Mouse (Mus musculus): ENCODE data around the gene Sfxn4. TPM values are rescaled to one million over a fixed set of nuclear protein-coding genes. Genes with fewer than 3 reads are reported as not detected.

Gene Sfxn4
- total and polyA plus RNA-seq, 2 experiments from 2014 or later = 6.3 to 7.7 TPM

DNA sequence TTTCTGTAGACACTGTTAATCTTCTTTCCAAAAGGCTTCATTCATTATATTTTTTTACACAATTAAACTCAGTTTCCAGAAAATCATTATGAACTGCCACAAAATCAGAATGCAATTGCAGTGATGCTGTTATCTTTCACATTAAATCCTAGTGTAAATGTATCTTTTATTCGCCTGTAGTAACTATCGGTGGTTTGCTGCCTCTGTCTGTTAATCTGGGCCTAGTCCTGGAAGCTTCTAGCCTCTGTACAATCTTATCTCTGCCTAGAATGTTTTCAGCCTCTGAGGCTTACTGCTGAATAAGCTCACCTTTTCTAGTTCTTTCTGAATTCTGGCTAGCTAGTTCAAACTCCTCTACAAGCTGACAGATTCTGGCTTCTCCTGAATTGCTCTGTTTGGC lies 51.4 kb downstream of the Sfxn4 start:
- TF ChIP-seq EP300 (IDR thresholded peaks at IDR 0.05; ENCODE audit: low read depth) (no peak), CTCF (IDR thresholded peaks at IDR 0.05; ENCODE audit: low read depth) (no peak)
- WGBS = 74% methylated on average over 2 of the region's 2 CpGs
- H3K27ac ChIP-seq (ENCODE audit: low read depth) = no peak overlapping the region

DNA sequence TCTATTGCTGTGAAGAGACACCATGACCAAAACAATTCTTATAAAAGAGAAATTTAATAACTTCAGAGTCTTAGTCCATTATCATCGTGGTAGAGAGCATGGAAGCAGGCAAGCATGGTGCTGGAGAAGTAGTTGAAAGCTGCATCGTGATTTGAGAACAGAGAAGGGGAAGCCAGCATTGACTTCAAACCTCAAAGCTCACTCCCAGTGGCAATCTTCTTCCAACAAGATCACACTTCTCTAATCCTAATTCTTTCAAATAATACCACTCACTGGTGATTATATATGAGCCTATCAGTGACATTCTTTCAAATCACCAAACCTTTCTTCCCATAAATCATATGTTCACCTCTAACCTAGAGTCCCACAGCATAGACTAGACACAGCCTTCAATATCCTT lies 56.4 kb downstream of the Sfxn4 start:
- no peak overlapping the region for H3K4me2 ChIP-seq (ENCODE audit: low read depth, low read length)
- no peak overlapping the region for H3K27ac ChIP-seq (ENCODE audit: low read depth)
- TF ChIP-seq CTCF (IDR thresholded peaks at IDR 0.05; ENCODE audit: low read depth) = no peak
- no peak for TF ChIP-seq EP300 (IDR thresholded peaks at IDR 0.05; ENCODE audit: low read depth)
- no peak overlapping the region for H3K9ac ChIP-seq (replicated peaks; ENCODE audit: low read depth, low read length)
- H3K4me3 ChIP-seq (ENCODE audit: low read depth, low read length) = no peak overlapping the region
- H3K27me3 ChIP-seq (ENCODE audit: control insufficient read depth, insufficient read depth, low read length) = no peaks in the 10 kb centered on the region
- no peak for ATAC-seq (ENCODE audit: insufficient read depth, low read depth)
- DNase-seq (ENCODE audit: low spot score) = no peak
- H3K9me3 ChIP-seq (replicated peaks; ENCODE audit: control insufficient read depth, low read length) = no peaks in the 10 kb centered on the region
- no peaks in the 10 kb centered on the region for H3K36me3 ChIP-seq (replicated peaks; ENCODE audit: control insufficient read depth, insufficient read depth, low read length)
- WGBS = 63% methylated on average over 2 of the region's 2 CpGs
- no peaks in the 10 kb centered on the region for H3K4me1 ChIP-seq (ENCODE audit: control insufficient read depth, insufficient read depth)

More for the DNA sequence above, 51.4 kb downstream of the Sfxn4 start:
- H3K4me3 ChIP-seq (ENCODE audit: low read depth, low read length) = no peak overlapping the region
- H3K27me3 ChIP-seq (ENCODE audit: control insufficient read depth, insufficient read depth, low read length) = no peaks in the 10 kb centered on the region
- no peaks in the 10 kb centered on the region for H3K9me3 ChIP-seq (replicated peaks; ENCODE audit: control insufficient read depth, low read length)
- no peak for ATAC-seq (ENCODE audit: insufficient read depth, low read depth)
- no peak overlapping the region for H3K9ac ChIP-seq (replicated peaks; ENCODE audit: low read depth, low read length)
- H3K36me3 ChIP-seq (replicated peaks; ENCODE audit: control insufficient read depth, insufficient read depth, low read length) = peaks cover 4% of the 10 kb centered on the region
- no peak for DNase-seq (ENCODE audit: low spot score)
- no peak overlapping the region for H3K4me2 ChIP-seq (ENCODE audit: low read depth, low read length)
- peaks cover 4% of the 10 kb centered on the region for H3K4me1 ChIP-seq (ENCODE audit: control insufficient read depth, insufficient read depth)

DNA sequence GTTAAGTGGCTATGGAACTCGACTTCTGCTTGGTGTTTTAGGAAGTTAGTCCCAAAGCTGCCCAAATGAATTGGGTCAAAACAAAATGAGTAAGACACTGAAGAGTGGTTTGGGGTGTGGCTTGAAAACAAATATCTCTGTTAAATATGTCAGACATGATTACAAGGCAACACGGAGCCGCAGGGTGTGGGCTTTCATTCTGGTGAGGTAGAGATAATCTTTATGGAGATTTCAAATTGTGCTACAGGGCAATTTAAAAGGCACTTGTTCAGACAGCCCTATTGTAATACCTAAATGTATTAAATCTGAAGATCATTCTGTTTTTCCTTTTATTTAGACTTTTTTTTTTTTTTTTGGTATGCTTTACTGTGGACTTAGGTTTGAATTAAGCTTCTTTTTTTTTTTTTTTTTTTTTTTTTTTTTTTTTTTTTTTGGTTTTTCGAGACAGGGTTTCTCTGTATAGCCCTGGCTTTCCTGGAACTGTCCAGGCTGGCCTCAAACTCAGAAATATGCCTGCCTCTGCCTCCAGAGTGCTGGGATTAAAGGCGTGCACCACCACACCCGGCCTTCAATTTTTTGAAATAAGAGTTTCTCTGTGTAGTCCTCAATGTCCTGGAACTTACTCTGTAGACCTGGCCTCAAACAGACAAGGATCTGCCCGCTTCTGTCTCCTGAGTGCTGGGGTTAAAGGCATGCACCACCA lies 61.3 kb downstream of the Sfxn4 start:
- Histone ChIP-seq H3K4me3 (ENCODE audit: low read depth, low read length) (no peak overlapping the region), H3K27me3 (ENCODE audit: control insufficient read depth, insufficient read depth, low read length) (no peaks in the 10 kb centered on the region), H3K9me3 (replicated peaks; ENCODE audit: control insufficient read depth, low read length) (no peaks in the 10 kb centered on the region), H3K4me1 (ENCODE audit: control insufficient read depth, insufficient read depth) (no peaks in the 10 kb centered on the region), H3K4me2 (ENCODE audit: low read depth, low read length) (no peak overlapping the region), H3K27ac (ENCODE audit: low read depth) (no peak overlapping the region), H3K36me3 (replicated peaks; ENCODE audit: control insufficient read depth, insufficient read depth, low read length) (no peaks in the 10 kb centered on the region), H3K9ac (replicated peaks; ENCODE audit: low read depth, low read length) (no peak overlapping the region)
- 71% methylated on average over 7 of the region's 7 CpGs for WGBS
- ATAC-seq (ENCODE audit: insufficient read depth, low read depth) = no peak
- no peak for TF ChIP-seq EP300 (IDR thresholded peaks at IDR 0.05; ENCODE audit: low read depth)
- TF ChIP-seq CTCF (IDR thresholded peaks at IDR 0.05; ENCODE audit: low read depth) = no peak
- DNase-seq (ENCODE audit: low spot score) = no peak

DNA sequence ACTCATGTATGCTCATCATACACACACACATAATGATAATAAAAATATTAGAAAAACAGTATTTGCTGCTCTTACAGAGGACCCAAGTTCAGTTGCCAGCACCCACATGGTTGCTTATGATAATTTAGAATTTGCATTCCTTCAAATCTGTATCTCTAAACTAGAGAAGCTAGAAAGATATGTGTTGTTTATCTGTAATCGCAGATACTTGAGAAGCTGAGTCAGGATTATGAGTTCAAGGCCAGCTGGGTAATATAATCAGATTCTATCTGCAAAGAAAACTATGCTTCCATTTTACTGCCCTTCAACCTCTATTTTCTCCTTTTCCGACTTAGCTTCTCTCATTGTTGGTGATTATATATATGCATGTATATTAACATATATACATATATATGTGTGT lies 63.9 kb downstream of the Sfxn4 start:
- Histone ChIP-seq H3K4me2 (ENCODE audit: low read depth, low read length) (no peak overlapping the region), H3K4me3 (ENCODE audit: low read depth, low read length) (no peak overlapping the region), H3K27me3 (ENCODE audit: control insufficient read depth, insufficient read depth, low read length) (no peaks in the 10 kb centered on the region), H3K4me1 (ENCODE audit: control insufficient read depth, insufficient read depth) (no peaks in the 10 kb centered on the region), H3K9me3 (replicated peaks; ENCODE audit: control insufficient read depth, low read length) (no peaks in the 10 kb centered on the region), H3K27ac (ENCODE audit: low read depth) (no peak overlapping the region), H3K36me3 (replicated peaks; ENCODE audit: control insufficient read depth, insufficient read depth, low read length) (no peaks in the 10 kb centered on the region), H3K9ac (replicated peaks; ENCODE audit: low read depth, low read length) (no peak overlapping the region)
- TF ChIP-seq CTCF (IDR thresholded peaks at IDR 0.05; ENCODE audit: low read depth) (no peak), EP300 (IDR thresholded peaks at IDR 0.05; ENCODE audit: low read depth) (no peak)
- ATAC-seq (ENCODE audit: insufficient read depth, low read depth) (no peak), DNase-seq (ENCODE audit: low spot score) (no peak)
- 90% methylated on average over 2 of the region's 2 CpGs for WGBS

DNA sequence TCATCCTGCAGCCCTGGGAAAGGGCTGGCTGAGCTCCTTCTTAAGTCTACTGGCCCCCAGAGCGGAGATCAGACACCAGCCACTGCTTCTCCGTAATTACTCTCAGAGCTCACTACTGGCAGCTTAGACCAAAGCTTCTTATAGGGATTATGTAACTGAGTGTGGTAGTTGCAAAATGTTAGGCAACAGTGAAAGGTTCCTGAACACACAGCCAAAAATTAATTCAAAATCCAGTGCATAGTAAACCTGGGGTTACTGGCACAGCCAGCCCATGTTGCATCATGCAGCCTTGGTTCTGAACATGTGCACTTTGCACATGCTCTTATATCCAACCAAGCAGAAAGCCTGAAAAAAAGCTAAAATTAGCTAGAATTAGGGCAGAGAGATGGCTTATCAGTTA lies 66.0 kb downstream of the Sfxn4 start:
- no peak for TF ChIP-seq EP300 (IDR thresholded peaks at IDR 0.05; ENCODE audit: low read depth)
- no peak for TF ChIP-seq CTCF (IDR thresholded peaks at IDR 0.05; ENCODE audit: low read depth)
- Histone ChIP-seq H3K27ac (ENCODE audit: low read depth) (no peak overlapping the region), H3K9ac (replicated peaks; ENCODE audit: low read depth, low read length) (no peak overlapping the region), H3K4me3 (ENCODE audit: low read depth, low read length) (no peak overlapping the region), H3K27me3 (ENCODE audit: control insufficient read depth, insufficient read depth, low read length) (no peaks in the 10 kb centered on the region), H3K4me1 (ENCODE audit: control insufficient read depth, insufficient read depth) (no peaks in the 10 kb centered on the region), H3K36me3 (replicated peaks; ENCODE audit: control insufficient read depth, insufficient read depth, low read length) (no peaks in the 10 kb centered on the region), H3K9me3 (replicated peaks; ENCODE audit: control insufficient read depth, low read length) (no peaks in the 10 kb centered on the region), H3K4me2 (ENCODE audit: low read depth, low read length) (no peak overlapping the region)
- 83% methylated on average over 2 of the region's 2 CpGs for WGBS
- no peak for DNase-seq (ENCODE audit: low spot score)
- ATAC-seq (ENCODE audit: insufficient read depth, low read depth) = no peak

DNA sequence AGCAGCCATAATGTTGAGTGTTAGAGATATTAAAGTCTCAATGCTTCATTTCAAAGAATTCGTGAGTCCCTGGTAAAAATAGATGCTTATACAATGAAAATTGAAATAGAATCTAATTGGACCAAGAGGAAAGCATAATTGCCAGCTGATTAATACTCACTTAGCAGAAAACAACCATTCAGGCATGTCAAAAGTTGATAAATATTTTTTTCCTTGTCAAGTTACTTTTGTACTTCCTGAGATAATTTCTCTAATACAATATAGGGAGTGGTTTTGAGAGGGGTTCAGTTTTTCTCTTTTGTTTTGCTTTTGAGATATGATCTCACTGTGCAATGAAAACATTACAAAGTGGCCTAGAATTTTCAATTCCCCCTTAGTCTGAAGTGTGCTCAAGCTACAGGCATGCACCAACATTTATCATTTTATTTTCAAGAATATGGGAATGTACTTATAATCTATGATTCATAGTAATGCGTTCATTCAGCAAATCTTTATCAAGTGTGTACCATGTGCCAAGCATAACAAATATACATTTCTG lies 68.0 kb downstream of the Sfxn4 start:
- no peak overlapping the region for H3K4me2 ChIP-seq (ENCODE audit: low read depth, low read length)
- ATAC-seq (ENCODE audit: insufficient read depth, low read depth) = no peak
- 62% methylated on average over 2 of the region's 2 CpGs for WGBS
- peaks cover 7% of the 10 kb centered on the region for H3K4me1 ChIP-seq (ENCODE audit: control insufficient read depth, insufficient read depth)
- no peaks in the 10 kb centered on the region for H3K36me3 ChIP-seq (replicated peaks; ENCODE audit: control insufficient read depth, insufficient read depth, low read length)
- H3K27ac ChIP-seq (ENCODE audit: low read depth) = no peak overlapping the region
- no peak for DNase-seq (ENCODE audit: low spot score)
- H3K27me3 ChIP-seq (ENCODE audit: control insufficient read depth, insufficient read depth, low read length) = no peaks in the 10 kb centered on the region
- no peak overlapping the region for H3K9ac ChIP-seq (replicated peaks; ENCODE audit: low read depth, low read length)
- no peak overlapping the region for H3K4me3 ChIP-seq (ENCODE audit: low read depth, low read length)
- no peaks in the 10 kb centered on the region for H3K9me3 ChIP-seq (replicated peaks; ENCODE audit: control insufficient read depth, low read length)
- TF ChIP-seq EP300 (IDR thresholded peaks at IDR 0.05; ENCODE audit: low read depth) = no peak
- no peak for TF ChIP-seq CTCF (IDR thresholded peaks at IDR 0.05; ENCODE audit: low read depth)

Measured in heart, postnatal 0 days (tissue).